Mouse (Mus musculus): ENCODE measurements around the gene Aida.

Gene Aida

DNA sequence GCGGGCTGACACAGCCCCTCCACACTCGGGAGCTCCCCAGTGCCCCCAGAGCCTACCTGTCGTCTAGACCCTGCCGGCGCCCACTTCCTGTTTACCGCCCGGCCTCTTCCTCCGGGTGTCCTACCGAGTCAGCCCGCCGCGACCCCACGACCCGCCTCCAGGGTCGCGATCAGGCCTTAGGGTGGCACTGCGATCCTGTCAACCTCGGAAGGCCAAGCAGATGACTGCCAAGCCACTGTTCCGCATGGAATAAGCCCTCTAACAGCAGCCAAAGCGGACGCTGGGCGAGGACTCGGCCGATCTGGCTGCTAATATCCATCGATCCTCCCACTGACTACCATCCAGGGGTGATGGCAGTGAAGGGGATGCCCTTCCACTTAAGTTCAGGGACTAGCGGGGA is at the start of gene Aida:
TSS of gene Aida (plus strand) at position 126 of the 400 bp plus-strand sequence.
- in situ Hi-C loops (cut with MboI, MseI): loop anchor here (5.0 kb wide), 1 partner anchor 1364 kb away; no protein-coding TSS in a partner anchor

- in situ Hi-C loops (cut with MboI, MseI): no loop called here
These were observed 48.2 kb upstream of the Aida start for GRCm38 (mm10) chr1:183248144-183248543.

GRCm38 (mm10) chr1:183250612-183251011 is 45.8 kb upstream of the Aida start:
- in situ Hi-C loops (cut with MboI, MseI): loop anchor here in 1 of 2 experiments (5.0 kb wide), 1 partner anchor 773 kb away; no protein-coding TSS in a partner anchor

GRCm38 (mm10) chr1:183251818-183252217 is 44.6 kb upstream of the Aida start:
- in situ Hi-C loops (cut with MboI, MseI): loop anchor here in 1 of 2 experiments (5.0 kb wide), 1 partner anchor 775 kb away; no protein-coding TSS in a partner anchor

DNA sequence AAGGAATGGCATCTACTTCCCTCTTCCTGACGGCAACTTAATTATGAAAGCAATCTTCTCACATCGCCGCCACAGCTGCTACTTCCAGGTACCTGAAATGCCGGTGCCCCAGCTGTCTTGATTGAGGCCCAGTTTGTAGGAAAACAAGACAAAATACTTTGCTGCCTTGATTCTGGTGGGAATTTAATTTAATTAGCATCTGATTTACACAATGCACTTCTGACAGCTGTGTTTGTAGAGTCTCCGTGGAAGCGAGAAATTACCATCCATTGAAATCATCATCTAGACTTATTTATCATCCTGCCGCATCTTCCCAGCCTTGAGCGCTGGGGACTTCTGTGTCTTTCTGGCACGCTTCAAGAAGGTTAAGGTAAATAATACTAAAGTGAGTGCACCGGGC is 43.8 kb upstream of the Aida start:
- in situ Hi-C loops (cut with MboI, MseI): loop anchor here in 1 of 2 experiments (5.0 kb wide), 1 partner anchor 775 kb away; no protein-coding TSS in a partner anchor

DNA sequence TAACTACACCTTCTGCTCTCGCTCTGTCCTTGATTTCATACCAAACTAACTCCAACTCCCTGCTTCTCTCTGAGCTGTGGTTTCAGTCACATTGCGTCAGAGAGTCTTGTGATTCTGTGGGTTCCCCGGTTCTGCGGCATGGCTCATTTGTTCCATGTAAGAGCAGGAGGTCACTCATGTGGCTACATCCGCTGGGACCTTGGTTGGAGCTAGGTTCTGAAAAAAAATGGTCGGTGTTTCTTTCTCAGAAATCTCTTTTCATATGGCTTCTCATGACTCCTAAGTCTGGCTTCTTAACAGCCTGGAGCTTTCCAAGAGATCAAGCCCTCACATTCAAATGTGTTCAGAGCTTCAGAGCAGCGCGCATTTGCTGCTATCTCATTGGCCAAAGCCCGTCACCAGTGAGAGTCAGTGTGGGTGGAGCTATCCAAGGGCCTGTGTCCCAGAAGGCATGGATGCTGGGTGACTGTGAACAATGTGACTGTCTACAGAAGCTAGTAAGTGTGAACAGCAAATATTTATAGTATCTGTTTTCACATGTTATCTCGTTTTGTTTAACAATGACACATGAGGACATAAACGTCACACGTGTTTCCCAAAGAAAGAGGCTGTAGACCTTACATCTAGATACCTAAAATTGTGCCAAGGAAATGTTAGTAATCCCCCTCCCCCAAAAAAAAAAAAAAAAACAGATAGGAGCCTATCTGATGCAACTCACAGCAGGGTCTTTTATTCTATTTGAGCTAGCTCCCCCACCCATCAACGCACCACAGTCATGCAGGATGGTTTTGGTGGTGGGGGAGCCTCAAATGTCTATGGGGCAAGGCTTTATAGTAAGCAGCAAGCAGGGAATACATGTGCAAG is 32.0 kb upstream of the Aida start:
- in situ Hi-C loops (cut with MboI, MseI): no loop called here

- in situ Hi-C loops (cut with MboI, MseI): no loop called here
These were observed 30.4 kb upstream of the Aida start for GRCm38 (mm10) chr1:183265921-183266467.

- in situ Hi-C loops (cut with MboI, MseI): no loop called here
These were observed 28.7 kb upstream of the Aida start for GRCm38 (mm10) chr1:183267666-183268065.

DNA sequence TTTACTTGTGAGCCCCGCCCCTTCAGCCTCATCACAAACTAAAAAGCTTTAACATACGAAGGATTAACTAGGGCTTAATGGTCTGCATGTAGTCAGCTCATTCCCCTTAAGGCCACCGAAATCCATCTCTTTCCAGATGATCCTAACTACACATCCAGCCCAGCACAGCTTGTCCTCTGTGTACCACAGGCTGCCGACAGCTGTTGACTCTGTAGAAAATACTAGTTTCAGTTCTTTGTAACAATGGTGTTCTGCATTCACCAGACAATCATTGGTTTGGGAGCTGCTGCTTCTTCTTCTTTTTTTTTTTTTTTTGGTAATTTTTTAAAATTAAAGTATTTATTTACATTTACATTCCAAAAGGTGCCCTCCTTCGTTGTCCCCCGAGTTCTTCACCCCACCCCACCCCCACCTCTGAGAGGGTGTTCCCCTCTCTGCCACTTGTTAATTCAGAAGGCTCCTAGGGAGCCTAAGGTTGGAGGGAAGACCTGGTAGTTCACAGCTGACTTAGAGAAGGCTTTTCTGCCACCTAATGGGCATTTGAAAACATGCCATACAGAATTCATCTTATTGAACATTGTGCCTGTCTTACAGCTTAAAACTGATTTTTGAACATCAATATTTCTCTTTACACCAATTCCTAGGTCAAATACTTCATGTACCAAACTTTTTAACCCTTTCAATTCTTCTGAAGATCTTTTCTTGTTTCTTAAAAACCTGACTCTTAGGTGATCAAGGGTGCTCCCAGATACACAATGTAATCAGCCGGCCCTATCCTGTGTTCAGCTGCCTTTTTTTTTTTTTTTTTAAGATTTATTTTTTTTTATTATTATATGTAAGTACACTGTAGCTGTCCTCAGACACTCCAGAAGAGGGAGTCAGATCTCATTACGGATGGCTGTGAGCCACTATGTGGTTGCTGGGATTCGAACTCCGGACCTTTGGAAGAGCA is 23.2 kb upstream of the Aida start:
- in situ Hi-C loops (cut with MboI, MseI): loop anchor here in 1 of 2 experiments (5.0 kb wide), 1 partner anchor 49 kb away; no protein-coding TSS in a partner anchor

GRCm38 (mm10) chr1:183274385-183274784 is 22.0 kb upstream of the Aida start:
- in situ Hi-C loops (cut with MboI, MseI): loop anchor here in 1 of 2 experiments (5.0 kb wide), 1 partner anchor 48 kb away; no protein-coding TSS in a partner anchor

DNA sequence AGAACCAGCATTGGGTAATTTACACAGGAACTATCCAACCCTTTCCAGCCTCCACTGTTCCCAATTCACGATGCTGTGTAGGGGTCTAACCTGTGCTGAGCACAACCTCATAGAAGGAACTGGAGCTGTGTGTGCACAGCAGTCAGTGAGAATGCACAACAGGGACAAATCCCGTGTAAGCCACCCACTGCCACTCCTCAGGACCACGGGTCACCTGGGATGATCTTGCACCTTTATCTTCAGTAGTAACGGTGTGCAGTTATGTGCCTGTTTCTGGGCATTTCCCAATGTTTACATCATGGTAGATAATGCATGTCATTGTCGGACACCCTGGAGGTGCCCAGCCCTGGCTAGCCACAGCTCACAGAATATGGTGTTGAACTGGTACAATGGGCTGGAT is 20.6 kb upstream of the Aida start:
- in situ Hi-C loops (cut with MboI, MseI): no loop called here

GRCm38 (mm10) chr1:183288351-183288750 is 8.0 kb upstream of the Aida start:
- in situ Hi-C loops (cut with MboI, MseI): loop anchor here in 1 of 2 experiments (10.0 kb wide), 1 partner anchor 904 kb away; no protein-coding TSS in a partner anchor

DNA sequence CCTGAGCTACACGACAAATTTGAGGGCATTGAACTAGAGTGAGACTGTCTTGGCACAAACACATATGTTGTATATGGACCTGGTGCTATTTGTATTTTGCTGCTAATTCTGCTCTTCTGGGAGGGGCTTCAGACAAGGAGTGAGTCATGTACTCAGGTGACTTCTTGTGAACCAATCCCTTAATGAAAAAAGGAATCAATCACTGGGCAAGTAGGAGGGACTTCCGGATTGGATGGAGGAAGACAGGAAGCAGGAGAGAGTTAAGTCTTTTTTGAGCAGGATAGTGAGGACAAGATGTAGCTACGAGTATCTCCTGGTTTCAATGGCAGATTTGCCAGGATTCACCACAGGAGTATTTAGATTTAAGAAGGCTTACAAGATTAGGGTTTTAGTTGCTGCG is 6.8 kb upstream of the Aida start:
- in situ Hi-C loops (cut with MboI, MseI): loop anchor here in 1 of 2 experiments (10.0 kb wide), 1 partner anchor 905 kb away; no protein-coding TSS in a partner anchor

DNA sequence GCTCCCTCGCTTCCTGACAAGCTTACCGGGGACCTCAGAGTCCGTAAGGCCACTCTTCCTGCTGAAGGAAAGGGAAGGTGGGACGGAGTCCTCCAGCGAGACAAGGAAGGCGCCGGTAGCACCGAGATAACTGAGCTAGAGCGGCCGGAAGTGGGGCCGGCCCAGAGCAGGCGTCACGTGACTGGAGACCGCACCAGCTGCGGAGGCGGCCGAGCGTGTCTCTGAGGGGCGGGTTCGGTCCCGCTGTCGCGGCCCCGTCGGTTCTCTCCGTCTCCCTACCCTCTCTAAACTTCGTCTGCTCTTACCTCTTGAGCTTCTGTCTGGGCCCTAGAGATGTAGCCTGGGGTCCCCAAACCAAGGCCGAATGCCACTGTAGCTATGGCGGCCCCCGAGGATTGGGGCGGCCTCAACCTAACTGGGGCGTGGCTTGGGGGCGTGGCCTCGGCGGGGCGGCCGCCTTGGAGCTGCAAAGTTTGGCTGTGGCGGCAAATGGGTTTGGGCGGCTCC is 540 bp downstream of the Aida start, which contains the start of gene Brox:
TSS of gene Brox (minus strand) at position 393 of the 507 bp plus-strand sequence.
- in situ Hi-C loops (cut with MboI, MseI): loop anchor here (5.0 kb wide), 1 partner anchor 1365 kb away; no protein-coding TSS in a partner anchor

- in situ Hi-C loops (cut with MboI, MseI): loop anchor here (5.0 kb wide), 1 partner anchor 1365 kb away; no protein-coding TSS in a partner anchor
These were observed 1.1 kb downstream of the Aida start for GRCm38 (mm10) chr1:183297473-183297885.

DNA sequence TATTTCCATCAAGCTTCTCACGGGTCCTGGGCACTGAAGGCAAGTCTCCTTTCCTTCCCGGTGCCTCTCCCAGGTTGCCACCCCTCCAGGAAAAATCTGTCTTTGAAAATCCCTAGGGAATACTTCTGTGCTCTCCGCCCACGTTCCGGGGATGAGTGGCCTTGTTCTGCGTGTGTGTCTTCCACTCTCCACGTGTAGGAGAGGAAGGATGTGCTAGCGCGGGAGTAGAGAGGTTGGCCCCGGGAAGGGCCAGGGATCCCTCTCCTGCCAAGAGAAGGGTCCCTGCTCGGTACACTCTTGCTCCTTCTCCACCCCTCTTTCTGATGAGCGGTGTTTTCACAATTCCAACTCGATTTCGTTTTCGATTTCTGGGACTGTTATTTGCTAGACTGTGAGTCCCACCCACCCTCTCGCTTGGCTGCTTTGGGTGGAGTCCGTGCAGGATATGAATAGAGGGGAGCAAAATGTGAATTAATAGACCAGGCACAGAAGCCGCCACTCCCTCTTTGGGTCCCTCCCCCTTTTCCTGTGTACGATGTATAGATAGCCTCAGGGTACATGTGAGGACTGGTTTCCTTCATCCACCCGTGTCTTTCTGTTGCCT is 1.6 kb downstream of the Aida start:
- in situ Hi-C loops (cut with MboI, MseI): loop anchor here (5.0 kb wide), 1 partner anchor 1366 kb away; no protein-coding TSS in a partner anchor

- in situ Hi-C loops (cut with MboI, MseI): loop anchor here (5.0 kb wide), 1 partner anchor 1367 kb away; no protein-coding TSS in a partner anchor
These were observed 2.8 kb downstream of the Aida start for GRCm38 (mm10) chr1:183299161-183299560.

DNA sequence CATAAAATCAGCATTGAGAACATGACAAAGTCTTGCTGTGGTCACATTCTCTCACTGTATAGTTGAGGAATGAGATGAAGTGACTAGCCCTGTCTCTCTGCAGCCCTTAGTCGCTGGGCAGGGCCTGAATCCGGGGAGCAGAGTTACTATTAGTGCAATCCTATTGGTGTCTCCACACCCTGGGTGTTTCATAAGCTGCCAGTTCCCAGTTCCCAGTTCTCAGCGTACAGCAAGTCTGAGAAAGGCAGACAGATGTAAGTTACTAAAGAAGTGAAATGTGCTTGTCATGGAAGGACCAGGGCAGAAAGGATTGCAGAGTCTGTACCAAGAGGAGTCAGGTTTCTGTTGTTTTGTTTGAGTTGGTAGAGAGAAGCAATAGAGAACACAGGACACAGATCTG is 11.2 kb downstream of the Aida start:
- in situ Hi-C loops (cut with MboI, MseI): loop anchor here in 1 of 2 experiments (10.0 kb wide), 1 partner anchor 1173 kb away; no protein-coding TSS in a partner anchor

DNA sequence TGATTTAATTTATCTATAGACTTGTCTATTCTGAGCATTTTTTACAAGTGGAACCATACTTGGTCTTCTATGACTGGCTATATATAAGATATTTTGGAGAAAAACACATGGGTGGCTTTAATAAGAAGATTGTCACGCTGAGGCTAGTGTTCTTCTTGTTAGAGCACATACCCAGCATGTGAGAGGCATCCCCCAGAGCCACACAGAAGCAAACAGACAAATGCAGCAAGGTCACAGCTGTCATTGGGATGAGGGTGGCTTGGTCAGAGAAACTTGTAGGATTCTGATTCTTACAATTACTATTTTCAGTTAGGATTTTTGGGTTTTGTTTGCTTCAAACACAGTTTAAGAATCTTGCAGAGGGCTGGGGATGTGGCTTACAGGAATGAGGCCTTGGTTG is 12.1 kb downstream of the Aida start:
- in situ Hi-C loops (cut with MboI, MseI): loop anchor here in 1 of 2 experiments (10.0 kb wide), 1 partner anchor 1174 kb away; no protein-coding TSS in a partner anchor

- in situ Hi-C loops (cut with MboI, MseI): loop anchor here in 1 of 2 experiments (10.0 kb wide), 1 partner anchor 1175 kb away; no protein-coding TSS in a partner anchor
These were observed 13.2 kb downstream of the Aida start for GRCm38 (mm10) chr1:183309601-183310000.
